Mouse (Mus musculus) kidney, adult 8-10 months (tissue): ENCODE results near the gene Flrt2.

ENCODE experiments used
- DNase-seq, 2 experiments: peaks; one replicate each; pipeline ENCODE4 v3.0.0; 2022

Flrt2 gene

DNA sequence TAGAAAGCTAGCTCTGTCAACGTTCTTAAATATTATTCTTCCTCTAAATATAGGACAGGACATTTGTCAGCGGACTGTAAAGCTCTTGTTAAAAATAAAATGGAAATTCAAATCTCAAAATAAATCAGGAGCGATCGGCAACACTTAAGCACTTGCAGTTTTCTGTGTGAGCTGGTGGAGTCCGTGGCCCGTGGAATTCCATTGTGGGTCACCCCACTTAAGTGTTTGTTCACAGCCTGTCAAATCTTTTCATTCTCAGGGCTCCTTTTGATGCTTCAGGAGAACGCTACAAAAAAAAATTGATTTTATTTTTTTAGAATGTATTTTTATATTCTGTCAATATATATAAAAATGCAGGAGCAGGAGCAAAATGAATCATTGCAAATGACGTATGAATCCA is 45.5 kb downstream of the Flrt2 start:
- no peak for DNase-seq

DNA sequence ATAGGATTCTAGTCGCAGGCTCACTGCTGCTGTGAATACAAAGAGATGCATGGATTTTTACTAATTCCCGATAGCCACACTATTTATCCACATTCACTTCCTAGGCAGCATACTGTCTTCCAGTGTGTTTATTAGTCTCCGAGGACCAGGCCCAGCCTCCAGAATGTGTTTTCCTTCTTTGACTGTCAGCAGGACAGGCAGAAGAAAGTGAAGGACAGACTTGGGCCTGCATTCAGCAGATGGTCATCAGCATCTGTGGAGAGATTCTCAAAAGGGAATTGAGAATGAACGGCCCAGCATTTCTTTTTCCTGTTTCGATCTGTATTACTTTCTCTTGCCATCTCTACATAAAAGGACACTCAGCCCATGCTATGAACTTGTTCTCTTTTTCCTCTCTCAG is 46.0 kb downstream of the Flrt2 start:
- DNase-seq = no peak

DNA sequence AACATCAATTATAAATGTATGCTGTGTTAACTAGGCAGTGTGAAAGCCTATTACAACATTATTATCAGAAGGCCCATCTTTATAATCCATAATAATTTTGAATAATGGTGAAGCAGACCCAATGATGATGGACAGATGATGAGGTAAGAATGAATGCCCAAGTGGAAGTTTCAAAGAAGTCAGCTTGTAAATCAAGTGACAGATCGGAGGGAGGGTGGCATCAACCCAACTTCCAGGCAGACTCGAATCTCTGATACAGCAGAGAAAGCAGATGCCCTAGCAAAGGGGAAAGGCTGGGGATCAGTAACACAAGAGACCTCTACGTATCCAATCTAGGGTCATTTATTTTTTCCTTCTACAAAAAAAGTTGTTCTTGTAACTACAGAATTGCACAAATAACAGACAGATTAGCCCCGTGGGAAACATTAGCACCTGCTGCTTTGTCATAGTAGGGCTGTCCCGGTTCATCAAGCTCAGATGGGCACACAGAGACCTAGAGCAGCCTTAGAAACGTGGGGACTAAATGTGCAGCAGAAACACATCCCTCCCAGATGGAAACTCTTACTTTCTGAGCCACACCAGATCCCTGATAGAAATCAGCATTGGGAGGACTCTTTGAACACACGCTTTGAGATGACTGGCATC is 46.6 kb downstream of the Flrt2 start:
- no peak for DNase-seq

- DNase-seq = no peak
Observed at GRCm38 (mm10) chr12:95739739-95740138, 47.7 kb downstream of the Flrt2 start.

DNA sequence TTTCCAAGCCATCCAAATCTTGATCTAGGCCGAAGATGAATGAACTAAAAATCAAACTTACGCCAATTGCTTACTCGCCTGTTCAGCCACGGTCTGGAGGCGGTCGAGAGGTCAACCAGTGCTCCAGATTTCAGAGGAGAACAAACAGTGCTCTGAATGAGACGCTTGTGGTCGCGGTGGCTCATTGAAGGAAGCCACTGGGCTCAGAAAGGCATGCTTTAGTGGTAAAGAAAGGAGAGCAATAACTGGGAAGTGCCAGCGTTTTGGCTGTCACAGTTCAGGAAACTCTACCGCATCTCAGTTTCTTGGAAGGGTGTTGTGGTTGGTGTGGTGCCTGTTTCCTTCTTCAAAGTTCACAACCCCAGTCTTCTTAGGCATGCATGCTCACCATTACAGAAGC is 49.3 kb downstream of the Flrt2 start:
- DNase-seq = no peak

GRCm38 (mm10) chr12:95744307-95744706 is 52.3 kb downstream of the Flrt2 start:
- no peak for DNase-seq

GRCm38 (mm10) chr12:95746856-95747579 is 55.0 kb downstream of the Flrt2 start:
- DNase-seq = peak in 1 of 2 experiments; percentile 4

GRCm38 (mm10) chr12:95748760-95749159 is 56.7 kb downstream of the Flrt2 start:
- no peak for DNase-seq

GRCm38 (mm10) chr12:95749248-95749647 is 57.2 kb downstream of the Flrt2 start:
- DNase-seq = no peak

- no peak for DNase-seq
Observed at GRCm38 (mm10) chr12:95759212-95759746, 67.3 kb downstream of the Flrt2 start.

- DNase-seq = no peak
Observed at GRCm38 (mm10) chr12:95765255-95765654, 73.2 kb downstream of the Flrt2 start.

DNA sequence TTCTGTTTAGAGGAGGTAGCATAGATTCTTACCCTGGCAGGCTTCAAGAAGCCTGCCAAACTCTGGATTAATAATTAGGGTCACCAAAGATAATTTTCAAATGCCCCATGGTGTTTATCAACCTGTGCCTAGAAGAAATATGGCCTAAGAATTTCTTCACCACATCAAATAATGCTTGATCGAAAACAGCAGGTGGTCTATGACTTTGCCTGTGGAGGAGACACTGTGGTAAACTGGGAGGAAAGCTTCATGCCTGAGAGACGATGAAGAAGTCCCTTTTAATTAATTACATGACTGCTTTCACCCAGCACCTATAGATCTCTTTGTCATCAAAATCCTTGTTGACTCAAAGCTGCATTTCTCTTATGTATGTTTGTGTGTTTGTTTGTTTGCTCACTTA is 77.0 kb downstream of the Flrt2 start:
- DNase-seq = no peak

GRCm38 (mm10) chr12:95770251-95770650 is 78.2 kb downstream of the Flrt2 start:
- no peak for DNase-seq

- no peak for DNase-seq
Observed at GRCm38 (mm10) chr12:95790146-95790545, 98.1 kb downstream of the Flrt2 start.

DNA sequence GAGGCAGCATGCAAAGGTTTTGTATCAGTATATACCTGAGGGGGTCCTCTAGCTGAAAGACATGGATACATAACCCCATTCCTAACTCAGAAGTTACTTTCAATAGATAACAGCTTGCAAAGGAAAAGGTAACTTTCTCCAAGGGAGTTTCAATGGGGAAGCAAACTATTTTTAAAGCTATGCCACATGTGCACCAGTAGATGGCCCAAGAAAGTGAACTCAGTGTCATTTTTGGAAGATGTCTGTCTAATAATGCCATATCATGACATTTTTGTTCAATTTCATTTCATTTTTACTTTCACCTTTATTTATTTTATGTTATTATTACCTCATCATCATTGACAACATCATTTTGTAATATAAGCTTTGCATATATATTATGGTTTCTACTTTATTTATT is 124.6 kb downstream of the Flrt2 start:
- DNase-seq = no peak
